Mouse (Mus musculus) lung, embryonic 14.5 days (tissue): ENCODE results near the gene Gjb3. TPM values are rescaled to one million over a fixed set of nuclear protein-coding genes. Genes with fewer than 3 reads are reported as not detected.
A peak's percentile ranks its signal among the peaks of the same experiment; 100 is the strongest.

Source experiments
- ATAC-seq: fragments of 200-750 bp; cut with Nextera tagmentation; 2 replicates; pipeline ENCODE4 v1.8.0; 2017; ENCODE audit warnings: mild to moderate bottlenecking, moderate TSS enrichment, moderate library complexity; ENCODE audit not compliant: insufficient read depth
- DNase-seq: peaks from one replicate; pipeline ENCODE4 v3.0.0-alpha.2; 2015
- H3K27ac ChIP-seq: fragments of 300-500 bp; sonication (generic); 2 replicates; pipeline ENCODE4 v1.5.1; 2014; ENCODE audit warnings: low read depth, mild to moderate bottlenecking, moderate library complexity
- H3K27me3 ChIP-seq: fragments of 300-500 bp; sonication (generic); 2 replicates; pipeline ENCODE4 v1.6.1; 2014; ENCODE audit warnings: low read length, control low read depth; ENCODE audit not compliant: insufficient read depth
- H3K36me3 ChIP-seq: fragments of 300-500 bp; sonication (generic); 2 replicates; pipeline ENCODE4 v1.6.1; 2014; ENCODE audit warnings: control low read depth; ENCODE audit not compliant: insufficient read depth
- H3K4me1 ChIP-seq: fragments of 300-500 bp; sonication (generic); 2 replicates; pipeline ENCODE4 v1.6.1; 2014; ENCODE audit warnings: antibody characterized with exemption, control low read depth; ENCODE audit not compliant: insufficient read depth
- H3K4me2 ChIP-seq: fragments of 300-500 bp; sonication (generic); 2 replicates; pipeline ENCODE4 v1.6.1; 2014; ENCODE audit warnings: mild to moderate bottlenecking
- H3K4me3 ChIP-seq: fragments of 300-500 bp; sonication (generic); 2 replicates; pipeline ENCODE4 v1.5.1; 2014; ENCODE audit warnings: low read depth, low read length
- H3K9ac ChIP-seq: fragments of 300-500 bp; sonication (generic); 2 replicates; pipeline ENCODE4 v1.6.1; 2014
- H3K9me3 ChIP-seq: fragments of 300-500 bp; sonication (generic); 2 replicates; pipeline ENCODE4 v1.6.1; 2016; ENCODE audit warnings: low read depth, low read length, control low read depth
- CTCF ChIP-seq: IDR thresholded peaks from 2 replicates; pipeline ENCODE4 v1.5.1; 2016; ENCODE audit warnings: antibody characterized with exemption, low read depth
- WGBS: fragments of 180-500 bp; shearing (Covaris S2); extraction: QIAGEN DNeasy Blood & Tissue Kit; methylation state at CpG from one replicate; pipeline ENCODE4 v1.1.7; 2014; 5-methylcytosine and 5-hydroxymethylcytosine counted together
- polyA plus RNA-seq: library from polyadenylated mRNA; unstranded; fragments of >200 nt; fragmentation: Nextera tagmentation; extraction: Ambion mirVana; gene quantifications from 2 replicates; pipeline ENCODE4 v1.2.1, GENCODE M21; 2014

Gjb3 gene
- polyA plus RNA-seq, 1 experiment from 2014 or later, result 0.86 TPM

GRCm38 (mm10) chr4:127354506-127355485, 24.2 kb upstream of the Gjb3 start:
- Histone ChIP-seq H3K36me3 (no peaks in the 10 kb centered on the region), H3K4me1 (peaks cover 6% of the 10 kb centered on the region; the same call in 1 of the 2 replicates), H3K4me3 (no peak overlapping the region), H3K27me3 (no peaks in the 10 kb centered on the region), H3K27ac (no peak overlapping the region), H3K4me2 (no peak overlapping the region), H3K9ac (no peak overlapping the region), H3K9me3 (no peaks in the 10 kb centered on the region)
- no peak for TF ChIP-seq CTCF
- DNase-seq (peak; percentile 39), ATAC-seq (peak; percentile 29; the same call in 1 of the 2 replicates)
- 22% methylated on average over 15 of the region's 15 CpGs for WGBS

GRCm38 (mm10) chr4:127353951-127354438, 23.4 kb upstream of the Gjb3 start, which contains the start of gene Gjb4:
Gene Gjb4 (minus strand): TSS chr4:127354081.
- H3K9ac ChIP-seq, result no peak within 1 kb of the TSS
- no peak for ATAC-seq
- H3K4me2 ChIP-seq, result no peak within 1 kb of the TSS
- no peaks in the 10 kb centered on the region for H3K36me3 ChIP-seq
- TF ChIP-seq CTCF, result no peak
- H3K27ac ChIP-seq, result no peak within 1 kb of the TSS
- 45% methylated on average over 8 of the region's 8 CpGs for WGBS
- H3K4me1 ChIP-seq, result peaks cover 6% of the 10 kb centered on the region; the same call in 1 of the 2 replicates
- H3K27me3 ChIP-seq, result no peaks in the 10 kb centered on the region
- DNase-seq, result no peak
- H3K9me3 ChIP-seq, result no peaks in the 10 kb centered on the region
- H3K4me3 ChIP-seq, result no peak within 1 kb of the TSS

- no peaks in the 10 kb centered on the region for H3K27me3 ChIP-seq
- H3K27ac ChIP-seq, result no peak overlapping the region
- H3K4me1 ChIP-seq, result peaks cover 6% of the 10 kb centered on the region; the same call in 1 of the 2 replicates
- 29% methylated on average over 1 of the region's 1 CpGs for WGBS
- no peak overlapping the region for H3K9ac ChIP-seq
- ATAC-seq (no peak), DNase-seq (no peak)
- H3K4me3 ChIP-seq, result no peak overlapping the region
- no peak for TF ChIP-seq CTCF
- no peak overlapping the region for H3K4me2 ChIP-seq
- no peaks in the 10 kb centered on the region for H3K9me3 ChIP-seq
- H3K36me3 ChIP-seq, result no peaks in the 10 kb centered on the region
Measured at GRCm38 (mm10) chr4:127352594-127352993, 21.9 kb upstream of the Gjb3 start.

GRCm38 (mm10) chr4:127349560-127350300, 19.1 kb upstream of the Gjb3 start:
- H3K4me2 ChIP-seq, result no peak overlapping the region
- H3K4me3 ChIP-seq, result no peak overlapping the region
- H3K9me3 ChIP-seq, result no peaks in the 10 kb centered on the region
- H3K27me3 ChIP-seq, result no peaks in the 10 kb centered on the region
- peaks cover 6% of the 10 kb centered on the region; the same call in 1 of the 2 replicates for H3K4me1 ChIP-seq
- WGBS, result 40% methylated on average over 4 of the region's 4 CpGs
- no peak for TF ChIP-seq CTCF
- H3K36me3 ChIP-seq, result no peaks in the 10 kb centered on the region
- no peak for DNase-seq
- no peak overlapping the region for H3K27ac ChIP-seq
- ATAC-seq, result no peak
- no peak overlapping the region for H3K9ac ChIP-seq

GRCm38 (mm10) chr4:127345000-127345399, 14.4 kb upstream of the Gjb3 start:
- Histone ChIP-seq H3K4me2 (no peak overlapping the region), H3K4me3 (no peak overlapping the region), H3K36me3 (no peaks in the 10 kb centered on the region), H3K9ac (no peak overlapping the region), H3K4me1 (no peaks in the 10 kb centered on the region), H3K9me3 (no peaks in the 10 kb centered on the region), H3K27me3 (no peaks in the 10 kb centered on the region), H3K27ac (no peak overlapping the region)
- ATAC-seq, result no peak
- WGBS, result 59% methylated on average over 5 of the region's 5 CpGs
- no peak for TF ChIP-seq CTCF
- no peak for DNase-seq

- Histone ChIP-seq H3K27me3 (no peaks in the 10 kb centered on the region), H3K9ac (no peak overlapping the region), H3K4me1 (no peaks in the 10 kb centered on the region), H3K27ac (no peak overlapping the region), H3K9me3 (no peaks in the 10 kb centered on the region), H3K36me3 (no peaks in the 10 kb centered on the region), H3K4me2 (no peak overlapping the region), H3K4me3 (no peak overlapping the region)
- DNase-seq, result no peak
- ATAC-seq, result no peak
- TF ChIP-seq CTCF, result no peak
- WGBS, result 43% methylated on average over 6 of the region's 6 CpGs
Measured at GRCm38 (mm10) chr4:127341372-127341771, 10.7 kb upstream of the Gjb3 start.
